Mouse (Mus musculus): ENCODE results near the gene Pphln1. TPM values are rescaled to one million over a fixed set of nuclear protein-coding genes. Genes with fewer than 3 reads are reported as not detected.

The Pphln1 gene
- total RNA-seq, 1 experiment from 2014 or later: 52.8 TPM

DNA sequence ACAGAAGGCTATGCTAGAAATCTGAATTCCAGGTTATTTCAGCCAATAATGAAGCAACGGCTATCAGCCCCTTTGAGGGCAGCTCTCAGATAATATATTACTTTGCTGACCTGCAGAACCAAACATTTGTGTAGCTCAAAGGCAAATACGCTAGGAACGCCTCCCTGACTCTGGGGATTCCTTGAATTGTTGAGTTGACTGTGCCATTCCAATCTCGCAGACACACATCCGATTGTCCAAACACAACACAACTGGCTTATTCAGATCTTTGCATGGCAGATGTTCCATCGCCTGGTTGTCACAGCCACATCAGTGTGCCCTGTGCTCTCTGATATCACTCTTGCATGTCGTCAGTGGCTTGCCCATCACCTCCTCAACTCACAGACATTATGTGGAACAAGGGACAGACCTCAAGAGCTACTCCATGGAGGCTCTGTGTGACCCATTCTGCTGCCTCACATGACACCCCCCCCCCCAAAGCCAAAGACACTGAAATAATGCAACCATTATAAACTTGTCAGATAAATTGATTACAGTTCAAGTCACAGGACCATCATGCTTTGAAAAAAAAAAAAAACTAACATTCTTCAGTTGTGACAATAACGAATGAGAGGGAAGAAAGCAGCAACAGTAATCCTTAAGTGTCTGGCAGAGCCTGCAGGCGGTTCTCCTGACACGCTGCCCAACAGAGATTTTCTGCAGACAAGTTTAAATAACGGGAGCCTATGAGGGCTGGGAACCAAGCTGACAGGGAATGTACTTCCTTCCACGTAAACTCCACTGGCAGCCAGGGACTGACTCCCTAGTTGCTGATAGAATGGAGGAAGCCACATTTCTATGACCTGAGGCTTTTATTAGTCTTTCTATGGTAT is 131.9 kb downstream of the Pphln1 start:
- no peak for ATAC-seq (replicated peaks; ENCODE audit: low read depth, poor library complexity, severe bottlenecking)

DNA sequence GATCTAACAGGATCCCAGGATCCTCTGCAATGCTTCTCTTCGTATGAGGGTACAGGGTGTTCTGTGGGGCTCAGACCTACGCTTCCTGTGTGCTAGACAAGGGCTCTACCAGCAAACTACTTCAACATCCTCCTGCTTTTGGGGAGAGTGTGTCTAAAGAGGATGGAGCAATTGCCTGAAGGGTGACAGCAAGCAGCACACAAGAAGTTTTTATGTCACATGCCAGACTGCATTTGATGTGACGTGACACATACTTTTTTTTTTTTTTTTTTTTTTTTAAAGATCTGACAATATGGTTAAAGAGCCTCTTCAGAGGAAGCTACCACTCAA is 132.5 kb downstream of the Pphln1 start:
- ATAC-seq (replicated peaks; ENCODE audit: low read depth, poor library complexity, severe bottlenecking): no peak

DNA sequence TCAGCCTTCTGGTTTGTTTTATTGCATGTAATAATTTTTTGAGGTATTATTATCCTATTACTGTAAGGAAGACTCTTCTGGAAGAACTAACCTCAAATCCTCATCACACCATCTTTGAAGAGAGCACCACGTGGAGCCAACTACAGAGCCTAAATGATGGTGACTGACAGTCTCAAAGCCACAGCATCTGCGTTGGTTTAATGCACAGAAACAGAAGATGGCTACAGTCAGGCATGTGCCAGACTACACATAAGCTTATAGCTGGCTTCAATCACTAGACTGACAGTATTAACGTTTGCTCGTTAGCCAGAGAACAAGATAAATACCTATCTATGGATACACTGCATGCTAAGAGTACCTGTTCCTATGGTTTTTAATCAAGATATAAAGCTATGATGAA is 138.0 kb downstream of the Pphln1 start:
- ATAC-seq (replicated peaks; ENCODE audit: low read depth, poor library complexity, severe bottlenecking): no peak

DNA sequence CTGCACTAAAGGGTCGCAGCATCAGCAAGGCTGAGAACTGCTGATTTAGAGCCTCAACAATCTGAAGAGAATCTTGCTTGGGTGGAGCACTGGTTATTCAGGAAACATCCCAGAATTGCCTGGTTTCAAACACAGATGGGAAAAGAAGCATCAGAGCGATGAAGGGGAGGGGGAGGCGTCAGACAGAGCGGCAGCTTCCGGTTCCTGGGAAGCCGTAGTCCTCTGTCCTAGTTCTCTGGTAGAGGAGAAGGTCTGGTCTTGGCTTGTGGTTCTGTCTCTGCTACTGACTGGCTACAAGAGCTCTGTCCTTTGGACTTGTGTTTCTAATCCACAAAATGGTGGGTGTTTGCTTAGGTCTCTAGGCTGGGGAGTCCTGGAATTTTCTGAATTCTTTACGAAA is 139.6 kb downstream of the Pphln1 start:
- ATAC-seq (replicated peaks; ENCODE audit: low read depth, poor library complexity, severe bottlenecking): no peak

DNA sequence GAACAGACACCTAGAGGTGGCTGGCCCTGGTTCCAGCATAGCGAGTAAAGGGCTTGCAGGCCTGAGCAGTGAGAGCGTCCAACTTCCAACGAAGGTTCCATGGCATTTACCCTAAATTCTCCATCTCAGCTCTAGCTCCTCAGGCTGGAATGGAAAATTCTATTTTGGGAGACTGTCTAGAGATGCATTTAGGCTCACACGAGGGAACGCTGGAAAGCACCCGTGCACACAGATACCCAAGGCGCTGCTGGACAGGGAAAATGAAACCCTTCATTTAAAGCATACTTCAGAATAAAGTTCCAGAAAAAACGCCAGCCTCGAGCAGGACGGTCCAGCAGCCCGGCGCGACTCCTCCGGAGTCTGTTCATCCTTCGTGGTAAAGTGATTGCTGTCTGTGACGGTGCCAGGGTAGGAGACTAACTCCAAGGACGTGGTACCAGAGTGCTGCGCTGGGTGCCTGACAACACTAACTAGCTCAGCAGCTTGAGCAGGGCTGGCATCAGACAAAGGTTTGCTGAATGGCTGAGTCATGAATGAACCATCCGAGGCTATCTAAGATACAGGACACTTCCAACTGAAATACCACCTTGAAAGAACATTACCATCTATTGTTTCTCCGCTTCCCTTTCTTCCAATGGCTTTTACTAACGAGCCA is 140.5 kb downstream of the Pphln1 start:
- no peak for ATAC-seq (replicated peaks; ENCODE audit: low read depth, poor library complexity, severe bottlenecking)

DNA sequence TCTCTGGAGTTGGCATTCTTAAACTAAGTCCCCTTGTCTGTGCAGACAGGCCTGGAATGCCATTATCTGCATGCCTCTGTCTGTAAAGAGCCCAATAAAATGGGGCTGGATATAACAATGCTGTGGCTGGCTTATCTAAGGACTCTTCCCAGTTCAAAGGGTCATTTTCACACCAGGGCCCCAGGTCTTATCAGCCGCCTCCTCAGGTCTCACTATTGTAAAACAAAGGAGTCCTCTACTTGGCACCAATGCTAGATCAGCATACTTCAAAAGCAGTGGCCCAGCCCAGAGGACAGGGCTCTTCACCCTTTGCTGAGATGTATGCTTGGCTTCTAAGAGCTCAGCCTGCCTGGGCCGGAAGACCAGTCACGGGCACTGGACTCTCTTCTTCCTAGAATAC is 141.3 kb downstream of the Pphln1 start:
- no peak for ATAC-seq (replicated peaks; ENCODE audit: low read depth, poor library complexity, severe bottlenecking)

Other genes starting within 250 kb of the Pphln1 start
- gene Gxylt1, start 123.2 kb upstream of the Pphln1 start, total RNA-seq (2017): 19.9 and 20.7 TPM in 2 replicates
- gene Yaf2, start 61.4 kb upstream of the Pphln1 start, total RNA-seq (2017): 36.0 and 37.0 TPM in 2 replicates
- 102 and 110 TPM in 2 replicates for gene Zcrb1, start within 50 bp of the Pphln1 start, total RNA-seq (2017)
- 1.6 and 3.5 TPM in 2 replicates for gene Prickle1, start 197.5 kb downstream of the Pphln1 start, total RNA-seq (2017)